Comparison of ENCODE assay signal across 7 mouse cellular contexts in the genomic region with DNA sequence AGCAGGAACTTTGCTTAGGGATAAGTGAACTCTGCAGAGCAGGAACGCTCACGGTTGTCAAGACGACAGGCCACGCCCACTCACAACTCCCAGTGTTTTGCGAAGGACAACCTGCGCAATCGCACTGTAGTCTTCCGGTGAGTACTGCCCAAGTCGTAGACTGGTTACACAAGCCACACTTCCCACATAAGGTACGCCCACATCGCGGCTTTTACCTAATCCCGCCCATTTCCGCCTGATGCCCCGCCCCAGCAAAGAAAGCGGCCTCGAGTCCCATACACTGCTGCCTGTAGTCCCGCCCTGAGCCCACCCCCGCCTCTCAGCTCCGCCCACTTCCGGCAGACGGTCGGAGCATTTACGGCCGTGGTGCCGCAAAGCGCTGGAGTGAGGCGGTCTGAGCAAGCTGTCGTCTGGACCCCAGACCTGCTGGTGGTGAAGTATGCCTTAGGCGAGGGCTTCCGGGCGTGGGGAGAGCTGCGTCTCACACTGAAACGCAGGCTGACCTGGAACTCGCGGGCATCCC. TPM values are rescaled to one million over a fixed set of nuclear protein-coding genes. Genes with fewer than 3 reads are reported as not detected.
DNase-seq lines count a peak whose midpoint lies in the region; ATAC-seq lines count a peak whose summit lies in the region.

A gene (minus strand): TSS at position 190 of the 523 bp plus-strand sequence.
A gene (plus strand): TSS at position 319 of the 523 bp plus-strand sequence.

- peak; percentile 99 for ATAC-seq in embryonic facial prominence, embryonic 11.5 days (replicated peaks; ENCODE audit: insufficient number of reproducible peaks, low FRiP score, low TSS enrichment, low read depth)
- ATAC-seq in granulocyte monocyte progenitor cell, adult 5-6 weeks (replicated peaks; ENCODE audit: poor library complexity, severe bottlenecking), result peak; percentile 89
- peak; percentile 100 for ATAC-seq in midbrain, embryonic 13.5 days

- H3K9me3 ChIP-seq in embryonic facial prominence, embryonic 11.5 days (replicated peaks; ENCODE audit: control insufficient read depth, low read length), result no peaks in the 10 kb centered on the region
- H3K9me3 ChIP-seq in limb, embryonic 10.5 days (replicated peaks), result no peaks in the 10 kb centered on the region
- H3K9me3 ChIP-seq in midbrain, embryonic 13.5 days, result no peaks in the 10 kb centered on the region

- H3K27ac ChIP-seq in embryonic facial prominence, embryonic 11.5 days (replicated peaks; ENCODE audit: low read depth, low read length), result peak within 1 kb of the TSS; percentile 77; the same call in 1 of the 2 replicates
- peak within 1 kb of the TSS; percentile 97 for H3K27ac ChIP-seq in limb, embryonic 10.5 days
- peak within 1 kb of the TSS; percentile 95 for H3K27ac ChIP-seq in midbrain, embryonic 13.5 days

- H3K4me2 ChIP-seq in embryonic facial prominence, embryonic 11.5 days (ENCODE audit: low read depth, low read length), result peak within 1 kb of the TSS; percentile 57
- H3K4me2 ChIP-seq in midbrain, embryonic 13.5 days (replicated peaks), result peak within 1 kb of the TSS; percentile 74

- peak within 1 kb of the TSS; percentile 70 for H3K9ac ChIP-seq in embryonic facial prominence, embryonic 11.5 days (replicated peaks; ENCODE audit: low read length)
- H3K9ac ChIP-seq in midbrain, embryonic 13.5 days (replicated peaks), result peak within 1 kb of the TSS; percentile 80

- H3K27me3 ChIP-seq in embryonic facial prominence, embryonic 11.5 days (ENCODE audit: control insufficient read depth, insufficient read depth, low read length), result no peaks in the 10 kb centered on the region
- H3K27me3 ChIP-seq in limb, embryonic 10.5 days (ENCODE audit: low read depth, poor library complexity, severe bottlenecking), result no peaks in the 10 kb centered on the region
- no peaks in the 10 kb centered on the region for H3K27me3 ChIP-seq in midbrain, embryonic 13.5 days

- H3K36me3 ChIP-seq in embryonic facial prominence, embryonic 11.5 days (replicated peaks; ENCODE audit: control insufficient read depth, insufficient read depth, low read depth, low read length), result no peaks in the 10 kb centered on the region
- peaks cover 4% of the 10 kb centered on the region for H3K36me3 ChIP-seq in limb, embryonic 10.5 days
- H3K36me3 ChIP-seq in midbrain, embryonic 13.5 days, result no peaks in the 10 kb centered on the region

- peak within 1 kb of the TSS; percentile 56 for H3K4me3 ChIP-seq in embryonic facial prominence, embryonic 11.5 days (ENCODE audit: low read depth, low read length)
- peak within 1 kb of the TSS; percentile 81 for H3K4me3 ChIP-seq in limb, embryonic 10.5 days
- H3K4me3 ChIP-seq in midbrain, embryonic 13.5 days (replicated peaks), result peak within 1 kb of the TSS; percentile 63

- no peaks in the 10 kb centered on the region for H3K4me1 ChIP-seq in embryonic facial prominence, embryonic 11.5 days (ENCODE audit: control insufficient read depth, insufficient read depth, low read length)
- peaks cover 12% of the 10 kb centered on the region for H3K4me1 ChIP-seq in limb, embryonic 10.5 days
- peaks cover 19% of the 10 kb centered on the region for H3K4me1 ChIP-seq in midbrain, embryonic 13.5 days (replicated peaks)

- WGBS in embryonic facial prominence, embryonic 11.5 days, result under 1% methylated on average over 36 of the region's 36 CpGs
- 0% methylated on average over 36 of the region's 36 CpGs for WGBS in limb, embryonic 10.5 days
- under 1% methylated on average over 36 of the region's 36 CpGs for WGBS in midbrain, embryonic 13.5 days

- peak; percentile 98 for DNase-seq in adrenal gland, postnatal 14 days
- peak; percentile 100 for DNase-seq in embryonic facial prominence, embryonic 11.5 days (ENCODE audit: low spot score)
- peak; percentile 100 for DNase-seq in kidney, adult 11 months
- peak; percentile 99 for DNase-seq in limb, embryonic 10.5 days (ENCODE audit: low spot score)
- peak; percentile 95 for DNase-seq in spleen, adult 12 weeks (ENCODE audit: low spot score)

RNA-seq across cellular contexts. Expression of the first gene that starts in this region (rescaled TPM):
- total RNA-seq in adrenal gland, postnatal 14 days (2021), result 0.53 and 0.63 TPM in 2 replicates
- polyA plus RNA-seq in embryonic facial prominence, embryonic 11.5 days (2014; fragmentation: Nextera tagmentation; extraction: Ambion mirVana), result 0.13 TPM in 2 replicates
- total RNA-seq in granulocyte monocyte progenitor cell, adult 5-6 weeks (2014; fragmentation: Nextera tagmentation), result not detected in 2 replicates
- total RNA-seq in granulocyte monocyte progenitor cell, adult 5-6 weeks (2017), result 0.60 TPM in 1 of 2 replicates, not detected in the other
- 0.18 and 0.31 TPM in 2 replicates for polyA plus RNA-seq in limb, embryonic 10.5 days (2016; fragmentation: Nextera tagmentation; extraction: Ambion mirVana)
- 0.58 and 1.2 TPM in 2 replicates for polyA plus RNA-seq in midbrain, embryonic 13.5 days (2015; fragmentation: Nextera tagmentation; extraction: Ambion mirVana)

RNA-seq across cellular contexts. Expression of the second gene that starts in this region (rescaled TPM):
- 149 and 152 TPM in 2 replicates for total RNA-seq in adrenal gland, postnatal 14 days (2021)
- polyA plus RNA-seq in embryonic facial prominence, embryonic 11.5 days (2014; fragmentation: Nextera tagmentation; extraction: Ambion mirVana), result 29.8 and 33.2 TPM in 2 replicates
- total RNA-seq in granulocyte monocyte progenitor cell, adult 5-6 weeks (2014; fragmentation: Nextera tagmentation), result 18.3 and 18.4 TPM in 2 replicates
- 19.7 and 21.4 TPM in 2 replicates for total RNA-seq in granulocyte monocyte progenitor cell, adult 5-6 weeks (2017)
- 25.0 and 30.8 TPM in 2 replicates for polyA plus RNA-seq in limb, embryonic 10.5 days (2016; fragmentation: Nextera tagmentation; extraction: Ambion mirVana)
- 33.8 and 36.4 TPM in 2 replicates for polyA plus RNA-seq in midbrain, embryonic 13.5 days (2015; fragmentation: Nextera tagmentation; extraction: Ambion mirVana)

Comparison
In these comparisons a context has a peak if more than half of its experiments do, and no peak if none do; other contexts are left out.
1. Peak in every context shown above with its lines: DNase-seq, ATAC-seq, H3K4me3 ChIP-seq and H3K27ac ChIP-seq.